Mouse (Mus musculus): ENCODE results near the gene Rasl10a. TPM values are rescaled to one million over a fixed set of nuclear protein-coding genes. Genes with fewer than 3 reads are reported as not detected.

The Rasl10a gene
- polyA plus RNA-seq, 1 experiment from 2014 or later = 0.45 TPM

- peaks cover 14% of the 10 kb centered on the region for H3K36me3 ChIP-seq (ENCODE audit: control insufficient read depth, insufficient read depth, low read length)
- no peaks in the 10 kb centered on the region for H3K4me1 ChIP-seq (replicated peaks; ENCODE audit: control insufficient read depth, insufficient read depth, low read length)
- no peak overlapping the region for H3K4me2 ChIP-seq (ENCODE audit: low read depth, low read length)
- no peak overlapping the region for H3K9ac ChIP-seq (ENCODE audit: low read length)
- H3K27ac ChIP-seq (ENCODE audit: low read length) = no peak overlapping the region
- no peak for ATAC-seq (ENCODE audit: low read depth)
- 94% methylated on average over 1 of the region's 1 CpGs for WGBS
- H3K4me3 ChIP-seq (ENCODE audit: low read length) = no peak overlapping the region
- H3K9me3 ChIP-seq (ENCODE audit: control insufficient read depth, low read length) = no peaks in the 10 kb centered on the region
- H3K27me3 ChIP-seq (ENCODE audit: control insufficient read depth, insufficient read depth, low read depth, low read length) = no peaks in the 10 kb centered on the region
These were observed 32.8 kb upstream of the Rasl10a start for GRCm38 (mm10) chr11:5025108-5025507.

DNA sequence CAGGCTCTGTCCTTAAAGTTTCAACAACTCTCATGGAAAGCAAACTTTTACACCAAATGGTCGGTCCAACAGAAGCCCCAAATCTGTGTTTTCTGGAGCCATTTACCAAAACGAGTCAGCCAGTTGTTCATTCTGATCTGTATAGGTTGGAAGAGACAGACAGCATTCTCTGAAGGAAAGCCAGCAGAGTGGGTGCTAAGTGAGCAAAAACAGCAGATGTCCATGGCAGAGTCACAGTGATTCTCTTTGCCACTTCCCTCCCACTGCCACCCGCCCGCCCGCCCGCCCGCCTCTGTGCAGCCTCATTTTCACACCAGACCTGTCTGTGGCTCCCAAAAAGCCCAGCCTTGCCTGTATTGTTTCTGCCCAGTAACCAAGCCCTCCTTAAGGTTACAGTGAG lies 29.7 kb upstream of the Rasl10a start:
- Histone ChIP-seq H3K9ac (ENCODE audit: low read length) (no peak overlapping the region), H3K4me2 (ENCODE audit: low read depth, low read length) (no peak overlapping the region), H3K4me3 (ENCODE audit: low read length) (no peak overlapping the region), H3K9me3 (ENCODE audit: control insufficient read depth, low read length) (no peaks in the 10 kb centered on the region), H3K27me3 (ENCODE audit: control insufficient read depth, insufficient read depth, low read depth, low read length) (no peaks in the 10 kb centered on the region), H3K36me3 (ENCODE audit: control insufficient read depth, insufficient read depth, low read length) (peaks cover 13% of the 10 kb centered on the region), H3K4me1 (replicated peaks; ENCODE audit: control insufficient read depth, insufficient read depth, low read length) (no peaks in the 10 kb centered on the region), H3K27ac (ENCODE audit: low read length) (no peak overlapping the region)
- WGBS = 95% methylated on average over 7 of the region's 7 CpGs
- ATAC-seq (ENCODE audit: low read depth) = no peak

- H3K9me3 ChIP-seq (ENCODE audit: control insufficient read depth, low read length) = no peaks in the 10 kb centered on the region
- peaks cover 19% of the 10 kb centered on the region for H3K36me3 ChIP-seq (ENCODE audit: control insufficient read depth, insufficient read depth, low read length)
- H3K4me1 ChIP-seq (replicated peaks; ENCODE audit: control insufficient read depth, insufficient read depth, low read length) = no peaks in the 10 kb centered on the region
- H3K27ac ChIP-seq (ENCODE audit: low read length) = no peak overlapping the region
- WGBS = 88% methylated on average over 10 of the region's 10 CpGs
- H3K9ac ChIP-seq (ENCODE audit: low read length) = no peak overlapping the region
- no peak overlapping the region for H3K4me2 ChIP-seq (ENCODE audit: low read depth, low read length)
- no peak overlapping the region for H3K4me3 ChIP-seq (ENCODE audit: low read length)
- ATAC-seq (ENCODE audit: low read depth) = no peak
- H3K27me3 ChIP-seq (ENCODE audit: control insufficient read depth, insufficient read depth, low read depth, low read length) = no peaks in the 10 kb centered on the region
These were observed 25.2 kb upstream of the Rasl10a start for GRCm38 (mm10) chr11:5032706-5033105.

DNA sequence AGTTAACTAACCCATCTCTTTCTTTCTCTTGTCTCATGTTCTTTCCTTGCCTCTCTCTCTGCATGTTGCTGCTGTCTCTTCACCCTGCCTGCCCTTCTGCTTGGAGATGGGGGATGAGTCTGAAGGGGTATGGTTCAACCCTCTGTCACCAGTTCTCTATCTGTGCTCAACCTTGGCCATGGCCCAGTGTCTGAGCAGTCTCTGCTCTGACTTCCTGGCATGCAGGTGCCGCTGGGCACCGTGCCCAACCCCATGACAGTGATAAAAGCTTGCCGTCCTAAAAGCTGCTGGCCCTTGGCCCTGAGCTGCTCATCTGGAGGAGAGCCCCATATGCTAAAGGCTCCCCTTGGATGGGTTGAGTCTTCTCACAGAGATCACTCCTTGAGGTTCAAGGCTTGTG lies 24.8 kb upstream of the Rasl10a start:
- Histone ChIP-seq H3K27ac (ENCODE audit: low read length) (no peak overlapping the region), H3K4me2 (ENCODE audit: low read depth, low read length) (no peak overlapping the region), H3K9me3 (ENCODE audit: control insufficient read depth, low read length) (no peaks in the 10 kb centered on the region), H3K4me1 (replicated peaks; ENCODE audit: control insufficient read depth, insufficient read depth, low read length) (no peaks in the 10 kb centered on the region), H3K4me3 (ENCODE audit: low read length) (no peak overlapping the region), H3K9ac (ENCODE audit: low read length) (no peak overlapping the region), H3K27me3 (ENCODE audit: control insufficient read depth, insufficient read depth, low read depth, low read length) (no peaks in the 10 kb centered on the region), H3K36me3 (ENCODE audit: control insufficient read depth, insufficient read depth, low read length) (peaks cover 19% of the 10 kb centered on the region)
- WGBS = 69% methylated on average over 3 of the region's 3 CpGs
- ATAC-seq (ENCODE audit: low read depth) = no peak

DNA sequence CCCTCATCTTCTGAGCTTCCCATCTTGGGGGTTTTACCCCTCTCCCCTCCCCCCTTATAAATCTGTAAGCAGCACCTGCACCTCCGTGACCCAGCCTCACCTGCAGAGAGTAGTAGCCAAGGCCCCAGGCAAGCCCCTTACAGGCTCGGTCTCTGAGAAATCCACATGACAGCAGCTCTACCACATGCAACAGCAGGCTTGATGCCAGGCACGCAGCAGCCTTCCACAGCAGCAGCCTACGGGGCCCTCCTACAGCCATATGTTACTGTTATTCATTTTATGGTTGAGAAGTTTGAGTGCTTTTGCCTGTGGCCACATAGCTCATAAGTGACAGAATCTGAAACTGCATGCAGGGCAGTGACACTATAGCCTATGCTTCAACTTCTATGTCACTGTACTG lies 22.5 kb upstream of the Rasl10a start:
- Histone ChIP-seq H3K4me3 (ENCODE audit: low read length) (no peak overlapping the region), H3K27ac (ENCODE audit: low read length) (no peak overlapping the region), H3K9ac (ENCODE audit: low read length) (no peak overlapping the region), H3K4me2 (ENCODE audit: low read depth, low read length) (no peak overlapping the region), H3K36me3 (ENCODE audit: control insufficient read depth, insufficient read depth, low read length) (peaks cover 22% of the 10 kb centered on the region), H3K27me3 (ENCODE audit: control insufficient read depth, insufficient read depth, low read depth, low read length) (no peaks in the 10 kb centered on the region), H3K9me3 (ENCODE audit: control insufficient read depth, low read length) (no peaks in the 10 kb centered on the region), H3K4me1 (replicated peaks; ENCODE audit: control insufficient read depth, insufficient read depth, low read length) (no peaks in the 10 kb centered on the region)
- 88% methylated on average over 4 of the region's 4 CpGs for WGBS
- ATAC-seq (ENCODE audit: low read depth) = no peak

GRCm38 (mm10) chr11:5037146-5037854 lies 20.6 kb upstream of the Rasl10a start:
- no peak overlapping the region for H3K27ac ChIP-seq (ENCODE audit: low read length)
- H3K9ac ChIP-seq (ENCODE audit: low read length) = no peak overlapping the region
- 72% methylated on average over 8 of the region's 8 CpGs for WGBS
- H3K36me3 ChIP-seq (ENCODE audit: control insufficient read depth, insufficient read depth, low read length) = peaks cover 25% of the 10 kb centered on the region
- H3K9me3 ChIP-seq (ENCODE audit: control insufficient read depth, low read length) = no peaks in the 10 kb centered on the region
- no peak overlapping the region for H3K4me2 ChIP-seq (ENCODE audit: low read depth, low read length)
- H3K4me3 ChIP-seq (ENCODE audit: low read length) = no peak overlapping the region
- H3K27me3 ChIP-seq (ENCODE audit: control insufficient read depth, insufficient read depth, low read depth, low read length) = no peaks in the 10 kb centered on the region
- ATAC-seq (ENCODE audit: low read depth) = no peak
- no peaks in the 10 kb centered on the region for H3K4me1 ChIP-seq (replicated peaks; ENCODE audit: control insufficient read depth, insufficient read depth, low read length)

DNA sequence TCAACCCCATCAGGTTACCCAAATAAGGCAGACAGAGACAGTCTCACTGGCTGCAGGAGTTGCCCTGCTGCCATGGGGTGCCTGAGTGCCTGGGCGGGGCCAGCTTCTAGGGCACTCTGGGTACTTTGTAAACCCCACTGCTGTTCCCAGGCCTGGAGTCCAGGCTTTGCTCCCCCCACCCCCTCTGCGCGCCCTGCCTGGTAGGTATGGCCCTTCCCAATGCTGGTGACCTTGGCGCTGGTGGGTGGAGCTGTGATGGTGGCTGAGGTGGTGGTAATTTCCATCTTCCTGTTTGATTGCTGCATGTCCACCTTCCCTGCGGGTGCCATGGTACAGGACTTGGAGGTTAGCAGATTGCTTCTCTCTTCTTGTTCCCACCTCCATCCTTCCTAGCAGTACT lies 17.3 kb upstream of the Rasl10a start:
- no peak for ATAC-seq (ENCODE audit: low read depth)
- H3K36me3 ChIP-seq (ENCODE audit: control insufficient read depth, insufficient read depth, low read length) = peaks cover 19% of the 10 kb centered on the region
- 89% methylated on average over 5 of the region's 5 CpGs for WGBS

GRCm38 (mm10) chr11:5041144-5041780 lies 16.7 kb upstream of the Rasl10a start:
- Histone ChIP-seq H3K36me3 (ENCODE audit: control insufficient read depth, insufficient read depth, low read length) (peaks cover 17% of the 10 kb centered on the region; the same call in 1 of the 2 replicates), H3K4me3 (ENCODE audit: low read length) (no peak overlapping the region), H3K9me3 (ENCODE audit: control insufficient read depth, low read length) (no peaks in the 10 kb centered on the region), H3K9ac (ENCODE audit: low read length) (no peak overlapping the region), H3K27me3 (ENCODE audit: control insufficient read depth, insufficient read depth, low read depth, low read length) (no peaks in the 10 kb centered on the region), H3K27ac (ENCODE audit: low read length) (no peak overlapping the region), H3K4me2 (ENCODE audit: low read depth, low read length) (no peak overlapping the region), H3K4me1 (replicated peaks; ENCODE audit: control insufficient read depth, insufficient read depth, low read length) (no peaks in the 10 kb centered on the region)
- 64% methylated on average over 18 of the region's 18 CpGs for WGBS
- ATAC-seq (ENCODE audit: low read depth) = no peak

More for the DNA sequence above, 17.3 kb upstream of the Rasl10a start:
- no peak overlapping the region for H3K4me2 ChIP-seq (ENCODE audit: low read depth, low read length)
- H3K27ac ChIP-seq (ENCODE audit: low read length) = no peak overlapping the region
- no peaks in the 10 kb centered on the region for H3K9me3 ChIP-seq (ENCODE audit: control insufficient read depth, low read length)
- H3K4me1 ChIP-seq (replicated peaks; ENCODE audit: control insufficient read depth, insufficient read depth, low read length) = no peaks in the 10 kb centered on the region
- no peaks in the 10 kb centered on the region for H3K27me3 ChIP-seq (ENCODE audit: control insufficient read depth, insufficient read depth, low read depth, low read length)
- H3K4me3 ChIP-seq (ENCODE audit: low read length) = no peak overlapping the region
- H3K9ac ChIP-seq (ENCODE audit: low read length) = no peak overlapping the region

GRCm38 (mm10) chr11:5042645-5043381 lies 15.1 kb upstream of the Rasl10a start:
- ATAC-seq (ENCODE audit: low read depth) = no peak
- no peaks in the 10 kb centered on the region for H3K27me3 ChIP-seq (ENCODE audit: control insufficient read depth, insufficient read depth, low read depth, low read length)
- H3K9me3 ChIP-seq (ENCODE audit: control insufficient read depth, low read length) = no peaks in the 10 kb centered on the region
- WGBS = 81% methylated on average over 8 of the region's 8 CpGs
- no peaks in the 10 kb centered on the region for H3K4me1 ChIP-seq (replicated peaks; ENCODE audit: control insufficient read depth, insufficient read depth, low read length)
- no peak overlapping the region for H3K27ac ChIP-seq (ENCODE audit: low read length)
- H3K4me2 ChIP-seq (ENCODE audit: low read depth, low read length) = no peak overlapping the region
- H3K9ac ChIP-seq (ENCODE audit: low read length) = no peak overlapping the region
- H3K36me3 ChIP-seq (ENCODE audit: control insufficient read depth, insufficient read depth, low read length) = peaks cover 12% of the 10 kb centered on the region; the same call in 1 of the 2 replicates
- H3K4me3 ChIP-seq (ENCODE audit: low read length) = no peak overlapping the region
